Mouse (Mus musculus) C2C12 (cell line): ENCODE measurements around the gene Sf3a1.

Experiments used
- CTCF ChIP-seq: IDR thresholded peaks from one replicate; pipeline ENCODE4 v1.5.1; 2011; ENCODE audit not compliant: control insufficient read depth, insufficient read depth, insufficient read length
- MAX ChIP-seq: IDR thresholded peaks from one replicate; pipeline ENCODE4 v1.6.1; 2011; ENCODE audit warnings: mild to moderate bottlenecking, control low read depth
- MYOD1 ChIP-seq: IDR thresholded peaks from one replicate; pipeline ENCODE4 v1.6.1; 2011; ENCODE audit warnings: low read depth; ENCODE audit not compliant: control insufficient read depth, insufficient read length
- MYOG ChIP-seq: IDR thresholded peaks from one replicate; pipeline ENCODE4 v1.6.1; 2011; ENCODE audit not compliant: control insufficient read depth, insufficient read length; ENCODE audit errors: extremely low read depth
- USF1 ChIP-seq: IDR thresholded peaks from one replicate; pipeline ENCODE4 v1.6.1; 2011; ENCODE audit warnings: low read depth, mild to moderate bottlenecking, control low read depth, moderate library complexity

GRCm38 (mm10) chr11:4121691-4122090 lies 38.5 kb upstream of the Sf3a1 start:
- TF ChIP-seq CTCF: no peak
- TF ChIP-seq MAX: no peak
- TF ChIP-seq MYOD1: no peak
- no peak for TF ChIP-seq USF1
- no peak for TF ChIP-seq MYOG
